Mouse (Mus musculus) MEL (cell line): ENCODE results near the gene Tyrobp. TPM values are rescaled to one million over a fixed set of nuclear protein-coding genes. Genes with fewer than 3 reads are reported as not detected.

Experiments used
- DNase-seq: peaks from one replicate; pipeline ENCODE4 v3.0.0; 2011; ENCODE audit warnings: low read depth, low spot score
- H3K27ac ChIP-seq: 2 replicates; pipeline ENCODE4 v1.5.1; 2012; ENCODE audit warnings: low read depth, mild to moderate bottlenecking, control low read depth, low read length, moderate library complexity; ENCODE audit not compliant: control insufficient read depth
- H3K27me3 ChIP-seq, 2 experiments: fragments of 150-350 bp in 1 of 2; sonication (generic) in 1 of 2; 2 replicates each; pipeline ENCODE4 v1.6.1; 2012; ENCODE audit warnings: low read length in 2 of 2, mild to moderate bottlenecking in 2 of 2, improper control_type of control experiment in 1 of 2, moderate library complexity in 1 of 2; ENCODE audit not compliant: insufficient read depth in 2 of 2, control insufficient read depth in 1 of 2
- H3K36me3 ChIP-seq, 2 experiments: 2 replicates each; pipeline ENCODE4 v1.6.1; 2012 to 2014; ENCODE audit warnings: low read length in 2 of 2, improper control_type of control experiment in 1 of 2, inconsistent platforms in 1 of 2, mild to moderate bottlenecking in 1 of 2; ENCODE audit not compliant: insufficient read depth in 2 of 2, control insufficient read depth in 1 of 2
- H3K4me1 ChIP-seq, 2 experiments: fragments of 150-350 bp in 1 of 2; sonication (generic) in 1 of 2; 2 replicates each; pipeline ENCODE4 v1.6.1; 2012; ENCODE audit warnings: low read length in 2 of 2, improper control_type of control experiment in 1 of 2, mild to moderate bottlenecking in 1 of 2; ENCODE audit not compliant: insufficient read depth in 2 of 2, control insufficient read depth in 1 of 2
- H3K4me3 ChIP-seq, 2 experiments: fragments of 150-350 bp in 1 of 2; sonication (generic) in 1 of 2; 2 replicates each; pipeline ENCODE4 v1.5.1; 2012; ENCODE audit warnings: low read depth in 2 of 2, low read length in 2 of 2, mild to moderate bottlenecking in 2 of 2, moderate library complexity in 2 of 2, control low read depth in 1 of 2, improper control_type of control experiment in 1 of 2; ENCODE audit not compliant: control insufficient read depth in 1 of 2, insufficient read depth in 1 of 2
- H3K79me2 ChIP-seq: 2 replicates; pipeline ENCODE4 v1.6.1; 2012; ENCODE audit warnings: mild to moderate bottlenecking, low read length, moderate library complexity; ENCODE audit not compliant: control insufficient read depth, poor library complexity, insufficient read depth
- H3K9ac ChIP-seq: 2 replicates; pipeline ENCODE4 v1.6.1; 2012; ENCODE audit warnings: low read depth, mild to moderate bottlenecking, control low read depth, low read length, moderate library complexity; ENCODE audit not compliant: control insufficient read depth, poor library complexity, severe bottlenecking
- H3K9me3 ChIP-seq: fragments of 150-350 bp; sonication (generic); replicated peaks from 2 replicates; pipeline ENCODE4 v1.6.1; 2012; ENCODE audit warnings: mild to moderate bottlenecking, low read length, improper control_type of control experiment, moderate library complexity; ENCODE audit not compliant: insufficient read depth
- BHLHE40 ChIP-seq: IDR thresholded peaks from 2 replicates; pipeline ENCODE4 v1.6.1; 2012; ENCODE audit warnings: low read depth, mild to moderate bottlenecking, inconsistent platforms, low read length, improper control_type of control experiment, borderline replicate concordance
- CHD1 ChIP-seq: IDR thresholded peaks from 2 replicates; pipeline ENCODE4 v1.6.1; 2012; ENCODE audit warnings: low read depth, mild to moderate bottlenecking, inconsistent platforms, low read length, improper control_type of control experiment
- CHD2 ChIP-seq: IDR thresholded peaks from 2 replicates; pipeline ENCODE4 v1.6.1; 2011; ENCODE audit warnings: low read length, improper control_type of control experiment
- CTCF ChIP-seq, 3 experiments: IDR thresholded peaks in 2 of 3; conservative IDR thresholded peaks in 1 of 3; 2 replicates each; pipeline ENCODE4 v1.5.1; 2011 to 2012; ENCODE audit warnings: low read length in 3 of 3, low read depth in 2 of 3, mild to moderate bottlenecking in 2 of 3, improper control_type of control experiment in 1 of 3, inconsistent platforms in 1 of 3, mixed read lengths in 1 of 3, moderate library complexity in 1 of 3; ENCODE audit not compliant: control insufficient read depth in 1 of 3, insufficient read depth in 1 of 3, poor library complexity in 1 of 3, severe bottlenecking in 1 of 3
- ELF1 ChIP-seq: IDR thresholded peaks from 2 replicates; pipeline ENCODE4 v1.6.1; 2014; ENCODE audit warnings: low read depth, mild to moderate bottlenecking, inconsistent platforms, low read length, improper control_type of control experiment, moderate library complexity
- ETS1 ChIP-seq: IDR thresholded peaks from 2 replicates; pipeline ENCODE4 v1.6.1; 2012; ENCODE audit warnings: low read depth, mild to moderate bottlenecking, inconsistent platforms, low read length, improper control_type of control experiment, moderate library complexity
- GABPA ChIP-seq: IDR thresholded peaks from 2 replicates; pipeline ENCODE4 v1.6.1; 2012; ENCODE audit warnings: low read depth, mild to moderate bottlenecking, inconsistent platforms, low read length, improper control_type of control experiment, moderate library complexity
- GATA1 ChIP-seq: IDR thresholded peaks from 2 replicates; pipeline ENCODE4 v1.6.1; 2011; ENCODE audit warnings: low read depth, low read length, improper control_type of control experiment
- HCFC1 ChIP-seq: IDR thresholded peaks from 2 replicates; pipeline ENCODE4 v1.6.1; 2012; ENCODE audit warnings: low read depth, mild to moderate bottlenecking, inconsistent platforms, low read length, improper control_type of control experiment, moderate library complexity
- KAT2A ChIP-seq: conservative IDR thresholded peaks from 2 replicates; pipeline ENCODE4 v1.6.1; 2012; ENCODE audit warnings: low read depth, low read length, improper control_type of control experiment, inconsistent platforms
- MAX ChIP-seq: IDR thresholded peaks from 2 replicates; pipeline ENCODE4 v1.6.1; 2011; ENCODE audit warnings: low read length, improper control_type of control experiment
- MAZ ChIP-seq: IDR thresholded peaks from 2 replicates; pipeline ENCODE4 v1.6.1; 2012; ENCODE audit warnings: low read depth, mild to moderate bottlenecking, inconsistent platforms, low read length, improper control_type of control experiment
- MXI1 ChIP-seq: IDR thresholded peaks from 2 replicates; pipeline ENCODE4 v1.6.1; 2011; ENCODE audit warnings: mild to moderate bottlenecking, low read depth, low read length, improper control_type of control experiment
- MYB ChIP-seq: IDR thresholded peaks from 2 replicates; pipeline ENCODE4 v1.6.1; 2011; ENCODE audit warnings: mild to moderate bottlenecking, low read depth, low read length, improper control_type of control experiment
- NELFE ChIP-seq: IDR thresholded peaks from 2 replicates; pipeline ENCODE4 v1.6.1; 2011; ENCODE audit warnings: low read depth, low read length, improper control_type of control experiment
- POLR2AphosphoS2 ChIP-seq: IDR thresholded peaks from 2 replicates; pipeline ENCODE4 v1.6.1; 2011; ENCODE audit warnings: low read length, improper control_type of control experiment
- RCOR1 ChIP-seq: IDR thresholded peaks from 2 replicates; pipeline ENCODE4 v1.6.1; 2012; ENCODE audit warnings: low read depth, mild to moderate bottlenecking, inconsistent platforms, low read length, improper control_type of control experiment
- TAL1 ChIP-seq: IDR thresholded peaks from 2 replicates; pipeline ENCODE4 v1.6.1; 2012; ENCODE audit warnings: mild to moderate bottlenecking, inconsistent platforms, low read length, moderate library complexity, mixed read lengths
- UBTF ChIP-seq: IDR thresholded peaks from 2 replicates; pipeline ENCODE4 v1.6.1; 2012; ENCODE audit warnings: low read depth, mild to moderate bottlenecking, inconsistent platforms, low read length, improper control_type of control experiment, moderate library complexity, borderline replicate concordance; ENCODE audit not compliant: insufficient read depth
- ZC3H11A ChIP-seq: IDR thresholded peaks from 2 replicates; pipeline ENCODE4 v1.6.1; 2012; ENCODE audit warnings: low read depth, mild to moderate bottlenecking, inconsistent platforms, low read length, improper control_type of control experiment
- ZKSCAN1 ChIP-seq: IDR thresholded peaks from 2 replicates; pipeline ENCODE4 v1.6.1; 2012; ENCODE audit warnings: low read depth, mild to moderate bottlenecking, inconsistent platforms, low read length, improper control_type of control experiment, moderate library complexity
- ZMIZ1 ChIP-seq: IDR thresholded peaks from 2 replicates; pipeline ENCODE4 v1.6.1; 2012; ENCODE audit warnings: low read depth, mild to moderate bottlenecking, inconsistent platforms, low read length, improper control_type of control experiment, moderate library complexity
- ZNF384 ChIP-seq: IDR thresholded peaks from 2 replicates; pipeline ENCODE4 v1.6.1; 2012; ENCODE audit warnings: low read depth, mild to moderate bottlenecking, inconsistent platforms, low read length, improper control_type of control experiment
- polyA plus RNA-seq, 2 experiments: library from polyadenylated mRNA; stranded (reverse) in 1 of 2; unstranded in 1 of 2; fragments of >175 nt in 1 of 2; fragments of >200 nt in 1 of 2; gene quantifications; 2 replicates each; pipeline versions ENCODE4 v1.2.1 to v1.2.4; 2012; ENCODE audit warnings: low replicate concordance in 2 of 2, low read depth in 1 of 2; ENCODE audit not compliant: insufficient read length in 2 of 2, insufficient read depth in 1 of 2, missing spikeins in 1 of 2
- total RNA-seq: library from RNA; depleted of rRNA; stranded (reverse); fragments of 300-350 nt; gene quantifications from 2 replicates; pipeline ENCODE4 v1.2.3, GENCODE M21; 2012

Tyrobp gene
- total and polyA plus RNA-seq, 3 experiments = 2.8 to 13.6 TPM; not detected in 1

DNA sequence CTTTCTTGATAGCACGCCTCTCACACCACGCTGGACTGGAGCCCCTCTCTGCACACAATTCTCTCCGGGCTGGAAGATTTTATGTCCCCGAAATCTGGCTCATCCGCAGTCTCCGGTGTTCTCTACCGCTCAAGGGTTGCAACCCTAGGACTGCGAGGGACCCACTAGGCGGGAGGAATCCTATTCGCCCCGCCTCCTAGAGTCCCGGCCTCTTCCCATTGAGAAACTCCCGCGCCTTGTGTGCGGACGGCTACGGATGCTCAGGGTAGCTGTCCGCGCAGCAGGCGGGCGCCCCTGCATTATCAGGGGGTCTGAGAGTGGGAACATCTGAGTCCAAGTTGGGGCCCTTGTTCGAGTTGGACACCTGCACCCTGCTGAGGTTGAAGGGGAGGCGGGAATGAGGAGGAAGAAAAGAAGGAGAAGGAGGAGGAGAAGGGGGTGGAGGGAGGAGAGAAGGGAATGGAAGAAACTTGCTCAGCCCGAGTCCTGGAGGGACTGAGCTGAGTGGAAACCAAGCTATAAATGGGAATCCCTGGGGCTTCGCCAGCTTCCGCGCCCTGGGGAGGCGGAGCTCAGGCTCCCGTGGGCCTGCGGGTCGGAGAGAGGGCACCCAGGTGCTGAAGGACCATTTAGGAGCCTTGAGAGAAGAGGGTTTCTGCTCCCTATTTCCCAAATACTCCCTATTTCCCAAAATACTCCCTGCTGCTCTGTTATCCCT is 43.5 kb downstream of the Tyrobp start:
- H3K4me3 ChIP-seq = no peak overlapping the region
- no peak overlapping the region for H3K27ac ChIP-seq
- H3K36me3 ChIP-seq = no peaks in the 10 kb centered on the region
- TF ChIP-seq GATA1 (no peak), NELFE (no peak), MAX (no peak), POLR2AphosphoS2 (no peak), BHLHE40 (no peak), ZMIZ1 (no peak), MAZ (no peak), CTCF (IDR thresholded peaks at IDR 0.05 in 2 of 3, conservative IDR thresholded peaks at IDR 0.05 in 1 of 3; ENCODE audit: control insufficient read depth in 1 of 3, insufficient read depth in 1 of 3, low read depth in 2 of 3, low read length in 3 of 3, poor library complexity in 1 of 3, severe bottlenecking in 1 of 3) (no peak), UBTF (no peak), ETS1 (no peak), ZC3H11A (no peak), ZKSCAN1 (no peak), ZNF384 (no peak), GABPA (no peak), KAT2A (no peak), CHD2 (no peak), TAL1 (no peak), RCOR1 (no peak), ELF1 (no peak), MYB (no peak)
- TF ChIP-seq, all 39 proteins: peak for 0
- H3K27me3 ChIP-seq = no peaks in the 10 kb centered on the region; a peak in 1 of 4 replicates
- no peaks in the 10 kb centered on the region for H3K79me2 ChIP-seq
- no peak for DNase-seq
- no peaks in the 10 kb centered on the region for H3K4me1 ChIP-seq
- H3K9ac ChIP-seq = no peak overlapping the region
- no peaks in the 10 kb centered on the region for H3K9me3 ChIP-seq

DNA sequence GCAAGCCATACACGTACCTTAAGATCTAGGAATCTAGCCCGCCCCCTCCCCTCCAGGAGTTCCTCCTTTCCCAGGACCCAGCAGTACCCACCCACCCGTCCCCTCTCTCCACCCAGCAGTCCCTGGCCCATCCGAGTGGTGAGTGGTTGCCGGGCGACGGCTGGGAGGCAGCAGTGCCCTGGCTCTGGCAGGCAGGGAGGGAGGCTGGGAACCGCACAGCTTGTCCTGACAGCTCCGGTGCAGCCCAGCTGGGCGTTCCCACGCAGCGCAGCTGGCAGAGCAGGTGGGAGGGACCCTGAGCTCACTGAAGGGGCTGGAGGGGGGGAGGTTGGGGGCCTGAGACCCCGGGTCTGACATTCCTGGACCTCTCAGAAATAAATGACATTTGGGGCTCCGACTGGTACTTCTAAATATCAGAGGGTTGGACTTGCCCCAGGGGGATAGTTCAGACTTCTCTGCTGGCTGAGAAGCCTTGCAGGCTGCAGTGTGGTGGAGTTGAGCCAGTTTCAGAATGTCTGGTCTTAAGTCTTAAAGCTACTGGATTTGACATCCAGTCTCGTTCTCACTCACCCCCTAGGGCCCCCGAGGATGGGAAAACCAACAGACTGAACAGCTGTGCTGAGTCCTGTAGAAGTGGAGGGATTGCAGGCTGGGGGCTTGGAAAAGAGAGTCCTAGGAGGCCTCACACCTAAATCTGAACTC is 44.2 kb downstream of the Tyrobp start, which contains the start of the genes Kirrel2 and Nphs1:
Gene Kirrel2 (minus strand): TSS at position 62 of the 702 bp plus-strand sequence.
Gene Nphs1 (plus strand): TSS at position 687 of the 702 bp plus-strand sequence.
- Histone ChIP-seq H3K27me3 (no peaks in the 10 kb centered on the region; a peak in 2 of 4 replicates), H3K9ac (no peak within 1 kb of the TSS), H3K9me3 (no peaks in the 10 kb centered on the region), H3K79me2 (no peaks in the 10 kb centered on the region), H3K27ac (no peak within 1 kb of the TSS), H3K36me3 (no peaks in the 10 kb centered on the region), H3K4me1 (no peaks in the 10 kb centered on the region), H3K4me3 (no peak within 1 kb of the TSS)
- TF ChIP-seq HCFC1 (no peak), MXI1 (no peak), CHD1 (no peak)
- DNase-seq = no peak
